Mouse (Mus musculus) thymus, adult 2 months (tissue): ENCODE measurements around the gene Ankrd33. TPM values are rescaled to one million over a fixed set of nuclear protein-coding genes. Genes with fewer than 3 reads are reported as not detected.

Source experiments
- DNase-seq: peaks from one replicate; pipeline ENCODE4 v3.0.0; 2021
- H3K27ac ChIP-seq: fragments of 200-500 bp; 2 replicates; pipeline ENCODE4 v1.5.1; 2012; ENCODE audit warnings: low read length, control low read depth; ENCODE audit not compliant: control insufficient read depth, insufficient read depth
- H3K27me3 ChIP-seq: fragments of 200-500 bp; 2 replicates; pipeline ENCODE4 v1.6.1; 2012; ENCODE audit warnings: mild to moderate bottlenecking, low read length, moderate library complexity, mixed read lengths; ENCODE audit not compliant: control insufficient read depth, insufficient read depth
- H3K36me3 ChIP-seq: fragments of 200-500 bp; 2 replicates; pipeline ENCODE4 v1.6.1; 2012; ENCODE audit warnings: mild to moderate bottlenecking, low read length, moderate library complexity; ENCODE audit not compliant: control insufficient read depth, insufficient read depth
- H3K4me1 ChIP-seq: fragments of 200-500 bp; replicated peaks from 2 replicates; pipeline ENCODE4 v1.6.1; 2012; ENCODE audit warnings: low read length; ENCODE audit not compliant: control insufficient read depth, insufficient read depth
- H3K4me3 ChIP-seq: fragments of 200-500 bp; 2 replicates; pipeline ENCODE4 v1.5.1; 2012; ENCODE audit warnings: mild to moderate bottlenecking, low read length, control low read depth, moderate library complexity; ENCODE audit not compliant: control insufficient read depth, insufficient read depth
- CTCF ChIP-seq: fragments of 200-500 bp; IDR thresholded peaks from 2 replicates; pipeline ENCODE4 v1.5.1; 2012; ENCODE audit warnings: mild to moderate bottlenecking, control low read depth, low read length, moderate library complexity, borderline replicate concordance; ENCODE audit not compliant: control insufficient read depth, poor library complexity, insufficient read depth; ENCODE audit errors: extremely low read depth
- POLR2A ChIP-seq: fragments of 200-500 bp; IDR thresholded peaks from 2 replicates; pipeline ENCODE4 v1.6.1; 2012; ENCODE audit warnings: mild to moderate bottlenecking, low read length, control low read depth, moderate library complexity; ENCODE audit not compliant: control insufficient read depth, poor library complexity, insufficient read depth; ENCODE audit errors: extremely low read depth
- WGBS: fragments of 180-500 bp; shearing (Covaris S2); methylation state at CpG from one replicate; pipeline ENCODE4 v1.1.7; 2018; 5-methylcytosine and 5-hydroxymethylcytosine counted together
- polyA plus RNA-seq: library from polyadenylated mRNA; depleted of rRNA; stranded (reverse); fragments of >200 nt; gene quantifications from 2 replicates; pipeline ENCODE4 v1.2.3, GENCODE M21; 2012

Ankrd33 gene
- polyA plus RNA-seq, 1 experiment: not detected

- TF ChIP-seq POLR2A (no peak), CTCF (no peak)
- DNase-seq: no peak
- Histone ChIP-seq H3K4me1 (peaks cover 11% of the 10 kb centered on the region), H3K27ac (no peak overlapping the region), H3K36me3 (no peaks in the 10 kb centered on the region), H3K4me3 (no peak overlapping the region), H3K27me3 (peaks cover 12% of the 10 kb centered on the region)
- WGBS: 62% methylated on average over 5 of the region's 5 CpGs
Measured at GRCm38 (mm10) chr15:101129412-101129811, 13.9 kb downstream of the Ankrd33 start.

- Histone ChIP-seq H3K27me3 (peaks cover 12% of the 10 kb centered on the region), H3K4me1 (peaks cover 27% of the 10 kb centered on the region), H3K36me3 (no peaks in the 10 kb centered on the region), H3K27ac (no peak overlapping the region), H3K4me3 (no peak overlapping the region)
- TF ChIP-seq POLR2A (no peak), CTCF (no peak)
- DNase-seq: no peak
- WGBS: 12% methylated on average over 11 of the region's 11 CpGs
Measured at GRCm38 (mm10) chr15:101131498-101131897, 15.9 kb downstream of the Ankrd33 start.

GRCm38 (mm10) chr15:101132041-101132440 is 16.5 kb downstream of the Ankrd33 start:
- no peak for DNase-seq
- H3K4me1 ChIP-seq: peaks cover 27% of the 10 kb centered on the region
- WGBS: 72% methylated on average over 6 of the region's 6 CpGs
- H3K27me3 ChIP-seq: peaks cover 12% of the 10 kb centered on the region
- H3K27ac ChIP-seq: no peak overlapping the region
- TF ChIP-seq CTCF: no peak
- no peak for TF ChIP-seq POLR2A
- no peaks in the 10 kb centered on the region for H3K36me3 ChIP-seq
- H3K4me3 ChIP-seq: no peak overlapping the region

DNA sequence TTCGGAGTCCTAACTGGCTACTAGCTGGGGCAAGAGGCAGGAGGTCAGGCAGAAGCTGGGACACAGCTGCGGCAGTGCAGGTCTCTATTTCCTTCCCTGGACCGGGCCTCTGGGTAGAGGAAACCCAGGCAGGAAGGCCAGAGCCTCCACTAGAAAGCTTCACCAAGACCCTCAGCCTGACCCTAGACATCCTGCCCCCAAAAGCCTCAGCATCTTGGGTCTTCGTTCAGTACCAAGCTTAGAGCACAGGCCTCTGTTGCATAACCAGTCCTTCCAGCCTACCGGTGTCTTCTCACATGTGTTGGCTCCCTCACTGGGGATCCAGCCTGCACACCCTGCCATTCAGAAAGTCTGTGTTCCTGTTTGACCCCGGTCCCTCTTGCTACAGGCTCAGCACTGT is 17.2 kb downstream of the Ankrd33 start:
- peaks cover 27% of the 10 kb centered on the region for H3K4me1 ChIP-seq
- WGBS: 60% methylated on average over 6 of the region's 6 CpGs
- no peak overlapping the region for H3K27ac ChIP-seq
- DNase-seq: no peak
- TF ChIP-seq POLR2A (no peak), CTCF (no peak)
- H3K4me3 ChIP-seq: no peak overlapping the region
- H3K27me3 ChIP-seq: peaks cover 12% of the 10 kb centered on the region
- H3K36me3 ChIP-seq: no peaks in the 10 kb centered on the region

- Histone ChIP-seq H3K27me3 (no peaks in the 10 kb centered on the region; the same call in none of the 2 replicates), H3K27ac (no peak overlapping the region), H3K4me1 (peaks cover 27% of the 10 kb centered on the region), H3K4me3 (peak overlapping the region; percentile 34), H3K36me3 (no peaks in the 10 kb centered on the region)
- WGBS: 47% methylated on average over 15 of the region's 15 CpGs
- no peak for DNase-seq
- TF ChIP-seq CTCF (no peak), POLR2A (no peak)
Measured at GRCm38 (mm10) chr15:101133993-101134704, 18.6 kb downstream of the Ankrd33 start.

DNA sequence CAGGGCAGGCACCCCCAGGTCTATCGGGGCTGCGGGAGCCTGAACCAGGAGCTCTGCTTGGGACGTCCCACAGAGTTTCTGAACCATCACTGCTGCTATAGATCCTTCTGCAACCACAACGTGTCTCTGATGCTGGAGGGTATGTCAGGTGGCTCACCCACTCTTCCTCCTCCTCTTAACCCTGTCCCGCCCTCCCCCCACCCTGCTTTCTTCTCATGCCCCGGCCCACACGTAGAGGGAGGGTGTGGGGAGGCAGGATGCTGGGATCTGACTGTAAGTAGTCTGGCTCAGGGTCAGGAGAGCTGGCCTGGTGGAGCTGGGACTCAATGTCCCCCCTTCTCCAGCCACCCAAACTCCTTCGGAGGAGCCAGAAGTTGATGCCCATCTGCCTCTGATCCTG is 19.9 kb downstream of the Ankrd33 start:
- TF ChIP-seq POLR2A (no peak), CTCF (no peak)
- DNase-seq: peak; percentile 43
- Histone ChIP-seq H3K36me3 (no peaks in the 10 kb centered on the region), H3K4me1 (peaks cover 36% of the 10 kb centered on the region), H3K27me3 (no peaks in the 10 kb centered on the region; the same call in 1 of the 2 replicates), H3K4me3 (peak overlapping the region; percentile 10), H3K27ac (no peak overlapping the region)
- WGBS: 13% methylated on average over 8 of the region's 8 CpGs
